Mouse (Mus musculus): ENCODE measurements around the gene 1700013G24Rik. TPM values are rescaled to one million over a fixed set of nuclear protein-coding genes. Genes with fewer than 3 reads are reported as not detected.
"Not testable (repeated sequence)": the region's sequence is repeated elsewhere in the genome, so short reads cannot be mapped to it uniquely, and the experiment has no call there.

1700013G24Rik gene
- not detected in 2 replicates for polyA plus RNA-seq (2015; fragmentation: Nextera tagmentation; extraction: Ambion mirVana)

DNA sequence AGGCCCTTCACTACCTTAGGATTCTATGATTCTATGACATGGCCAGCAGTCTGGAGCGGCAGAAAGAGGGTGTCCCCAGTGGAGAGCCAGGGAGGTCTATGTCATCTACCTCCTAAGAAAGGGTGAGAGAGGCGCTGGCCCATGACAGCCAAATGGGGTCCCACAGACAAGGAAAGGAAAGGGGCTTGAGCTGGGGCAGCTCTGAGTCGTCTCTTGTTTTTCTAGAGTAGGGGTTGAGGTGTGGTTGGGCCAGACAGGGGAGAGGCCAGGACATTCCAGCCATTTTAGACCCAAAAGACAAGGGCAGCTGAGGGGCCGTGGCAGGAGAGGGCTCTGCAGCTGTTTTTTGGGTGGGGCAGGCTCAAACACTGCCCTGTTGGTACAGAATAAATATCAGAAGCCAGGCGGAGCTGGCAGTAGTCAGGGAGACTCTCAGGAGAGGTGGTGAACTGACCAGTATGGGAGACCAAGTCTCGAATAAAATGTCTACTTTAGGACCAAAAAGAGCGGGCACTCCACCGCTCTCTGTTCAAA is at the start of gene 1700013G24Rik:
Gene 1700013G24Rik (plus strand): TSS at position 51 of the 534 bp plus-strand sequence.
- ATAC-seq = no peak
- no peaks in the 10 kb centered on the region for H3K4me1 ChIP-seq (replicated peaks; ENCODE audit: control insufficient read depth, insufficient read depth, low read length)
- TF ChIP-seq CTCF (IDR thresholded peaks at IDR 0.05; ENCODE audit: low read depth) = no peak
- no peak within 1 kb of the TSS for H3K4me3 ChIP-seq (ENCODE audit: low read depth, low read length)
- no peaks in the 10 kb centered on the region for H3K27me3 ChIP-seq (replicated peaks; ENCODE audit: control insufficient read depth, insufficient read depth, low read length)
- no peak within 1 kb of the TSS for H3K27ac ChIP-seq (ENCODE audit: low read depth, low read length)
- no peaks in the 10 kb centered on the region for H3K9me3 ChIP-seq (ENCODE audit: control insufficient read depth)
- H3K9ac ChIP-seq (ENCODE audit: low read depth, low read length) = no peak within 1 kb of the TSS
- WGBS = 84% methylated on average over 8 of the region's 8 CpGs
- H3K4me2 ChIP-seq (replicated peaks; ENCODE audit: low read depth) = no peak within 1 kb of the TSS
- H3K36me3 ChIP-seq (ENCODE audit: control insufficient read depth, insufficient read depth) = no peaks in the 10 kb centered on the region

DNA sequence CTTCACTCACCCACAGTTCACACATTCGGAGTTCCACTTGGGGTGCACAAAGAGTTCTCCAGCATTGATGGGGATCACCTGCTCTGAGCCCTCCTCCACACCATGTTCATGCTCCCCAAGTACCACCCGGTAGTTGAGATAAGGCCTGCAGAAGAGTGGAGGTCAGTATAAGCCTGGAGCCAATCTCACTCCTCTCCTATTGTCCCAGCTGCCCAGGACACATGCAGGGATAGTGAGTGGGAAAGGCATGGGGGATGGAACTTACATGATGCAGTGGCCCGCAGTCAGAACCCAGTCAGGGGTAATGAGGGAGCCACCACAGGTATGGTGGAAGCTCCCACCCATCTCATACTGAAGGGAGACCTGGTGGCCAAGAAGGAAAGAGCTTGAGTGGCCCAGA is 47.5 kb upstream of the 1700013G24Rik start:
- TF ChIP-seq CTCF (IDR thresholded peaks at IDR 0.05; ENCODE audit: low read depth) = no peak
- no peaks in the 10 kb centered on the region for H3K4me1 ChIP-seq (replicated peaks; ENCODE audit: control insufficient read depth, insufficient read depth, low read length)
- no peak overlapping the region for H3K4me3 ChIP-seq (ENCODE audit: low read depth, low read length)
- no peaks in the 10 kb centered on the region for H3K9me3 ChIP-seq (ENCODE audit: control insufficient read depth)
- H3K4me2 ChIP-seq (replicated peaks; ENCODE audit: low read depth) = no peak overlapping the region
- no peaks in the 10 kb centered on the region for H3K36me3 ChIP-seq (ENCODE audit: control insufficient read depth, insufficient read depth)
- H3K27me3 ChIP-seq (replicated peaks; ENCODE audit: control insufficient read depth, insufficient read depth, low read length) = no peaks in the 10 kb centered on the region
- H3K27ac ChIP-seq (ENCODE audit: low read depth, low read length) = no peak overlapping the region
- H3K9ac ChIP-seq (ENCODE audit: low read depth, low read length) = no peak overlapping the region
- no peak for ATAC-seq
- WGBS = 78% methylated on average over 3 of the region's 3 CpGs

DNA sequence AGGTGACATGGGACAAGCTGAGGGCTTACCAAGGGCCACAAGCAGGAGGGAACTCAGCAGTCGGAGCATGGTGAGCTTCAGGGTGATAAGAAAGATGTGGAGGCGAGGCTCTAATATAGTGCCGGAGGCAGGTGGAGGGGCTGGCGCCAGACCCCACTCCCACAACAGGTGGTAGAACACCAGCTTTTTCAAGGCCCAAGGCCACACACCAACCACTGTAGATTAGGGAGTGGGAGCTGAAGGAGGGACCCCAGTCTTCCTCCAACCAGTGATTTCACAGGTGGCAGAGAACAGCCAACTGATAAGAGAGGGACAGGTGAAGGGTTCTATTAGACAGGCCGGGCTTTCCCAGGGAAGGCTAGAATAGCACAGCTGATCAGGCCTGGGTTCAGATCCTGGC is 43.4 kb upstream of the 1700013G24Rik start, which contains the start of gene Cela3a:
Gene Cela3a (minus strand): TSS at position 101 of the 400 bp plus-strand sequence.
- H3K36me3 ChIP-seq (ENCODE audit: control insufficient read depth, insufficient read depth) = no peaks in the 10 kb centered on the region
- WGBS = 76% methylated on average over 5 of the region's 5 CpGs
- H3K9me3 ChIP-seq (ENCODE audit: control insufficient read depth) = no peaks in the 10 kb centered on the region
- ATAC-seq = no peak
- no peak within 1 kb of the TSS for H3K4me2 ChIP-seq (replicated peaks; ENCODE audit: low read depth)
- H3K4me3 ChIP-seq (ENCODE audit: low read depth, low read length) = no peak within 1 kb of the TSS
- no peaks in the 10 kb centered on the region for H3K4me1 ChIP-seq (replicated peaks; ENCODE audit: control insufficient read depth, insufficient read depth, low read length)
- no peak within 1 kb of the TSS for H3K9ac ChIP-seq (ENCODE audit: low read depth, low read length)
- TF ChIP-seq CTCF (IDR thresholded peaks at IDR 0.05; ENCODE audit: low read depth) = no peak
- no peak within 1 kb of the TSS for H3K27ac ChIP-seq (ENCODE audit: low read depth, low read length)
- H3K27me3 ChIP-seq (replicated peaks; ENCODE audit: control insufficient read depth, insufficient read depth, low read length) = no peaks in the 10 kb centered on the region

DNA sequence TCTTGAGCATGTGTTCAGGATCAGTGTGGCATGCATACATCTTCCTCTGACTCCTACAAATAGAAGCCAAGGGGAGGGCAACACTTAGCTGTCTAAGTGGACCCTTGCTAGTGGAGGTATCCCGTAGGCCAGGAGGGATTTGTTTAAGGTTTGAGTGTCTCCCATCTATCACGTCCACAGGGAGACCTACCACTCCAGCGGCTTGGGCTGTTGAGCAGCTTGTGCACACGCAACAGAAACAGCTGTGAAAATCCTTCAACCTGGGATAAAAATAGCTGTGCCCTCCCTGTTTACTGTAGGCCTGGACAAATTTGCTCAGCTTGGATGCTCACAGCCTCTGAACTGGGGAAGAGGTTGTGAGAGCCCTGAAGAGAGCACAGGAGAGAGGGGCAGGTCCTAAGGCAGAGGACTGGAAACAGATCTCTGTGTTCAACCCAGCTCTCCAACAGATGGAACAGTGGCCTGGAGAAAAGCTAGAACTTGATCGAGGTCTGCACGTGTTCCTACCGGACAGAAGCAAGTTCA is 40.8 kb upstream of the 1700013G24Rik start:
- 60% methylated on average over 7 of the region's 7 CpGs for WGBS
- not testable (repeated sequence) for H3K4me1 ChIP-seq (replicated peaks; ENCODE audit: control insufficient read depth, insufficient read depth, low read length); H3K9me3 ChIP-seq (ENCODE audit: control insufficient read depth); ATAC-seq; H3K4me3 ChIP-seq (ENCODE audit: low read depth, low read length); H3K27ac ChIP-seq (ENCODE audit: low read depth, low read length); H3K36me3 ChIP-seq (ENCODE audit: control insufficient read depth, insufficient read depth); H3K9ac ChIP-seq (ENCODE audit: low read depth, low read length); H3K27me3 ChIP-seq (replicated peaks; ENCODE audit: control insufficient read depth, insufficient read depth, low read length); H3K4me2 ChIP-seq (replicated peaks; ENCODE audit: low read depth)

DNA sequence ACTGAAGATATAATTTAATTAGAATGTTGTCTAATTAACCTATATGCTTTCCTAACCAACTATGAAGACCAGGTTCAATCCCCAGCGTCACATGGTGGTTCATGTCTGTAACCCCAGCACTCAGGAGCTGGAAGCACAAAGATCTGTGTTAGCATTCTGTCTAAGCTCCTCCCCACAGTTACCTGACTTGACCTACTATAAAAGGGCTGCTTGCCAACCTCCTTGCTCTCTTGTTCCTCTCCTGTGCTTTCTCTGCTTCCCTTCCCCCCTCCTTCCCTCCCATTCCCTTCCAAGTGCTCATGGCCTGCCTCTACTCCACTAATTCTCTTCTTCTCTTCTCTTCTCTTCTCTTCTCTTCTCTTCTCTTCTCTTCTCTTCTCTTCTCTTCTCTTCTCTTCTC is 38.1 kb upstream of the 1700013G24Rik start:
- H3K9me3 ChIP-seq (ENCODE audit: control insufficient read depth) = no peaks in the 10 kb centered on the region
- 71% methylated on average over 1 of the region's 1 CpGs for WGBS
- no peaks in the 10 kb centered on the region for H3K4me1 ChIP-seq (replicated peaks; ENCODE audit: control insufficient read depth, insufficient read depth, low read length)
- no peaks in the 10 kb centered on the region for H3K36me3 ChIP-seq (ENCODE audit: control insufficient read depth, insufficient read depth)
- no peak for ATAC-seq
- no peaks in the 10 kb centered on the region for H3K27me3 ChIP-seq (replicated peaks; ENCODE audit: control insufficient read depth, insufficient read depth, low read length)
- no peak overlapping the region for H3K9ac ChIP-seq (ENCODE audit: low read depth, low read length)
- no peak overlapping the region for H3K27ac ChIP-seq (ENCODE audit: low read depth, low read length)
- TF ChIP-seq CTCF (IDR thresholded peaks at IDR 0.05; ENCODE audit: low read depth) = no peak
- no peak overlapping the region for H3K4me3 ChIP-seq (ENCODE audit: low read depth, low read length)
- H3K4me2 ChIP-seq (replicated peaks; ENCODE audit: low read depth) = no peak overlapping the region

DNA sequence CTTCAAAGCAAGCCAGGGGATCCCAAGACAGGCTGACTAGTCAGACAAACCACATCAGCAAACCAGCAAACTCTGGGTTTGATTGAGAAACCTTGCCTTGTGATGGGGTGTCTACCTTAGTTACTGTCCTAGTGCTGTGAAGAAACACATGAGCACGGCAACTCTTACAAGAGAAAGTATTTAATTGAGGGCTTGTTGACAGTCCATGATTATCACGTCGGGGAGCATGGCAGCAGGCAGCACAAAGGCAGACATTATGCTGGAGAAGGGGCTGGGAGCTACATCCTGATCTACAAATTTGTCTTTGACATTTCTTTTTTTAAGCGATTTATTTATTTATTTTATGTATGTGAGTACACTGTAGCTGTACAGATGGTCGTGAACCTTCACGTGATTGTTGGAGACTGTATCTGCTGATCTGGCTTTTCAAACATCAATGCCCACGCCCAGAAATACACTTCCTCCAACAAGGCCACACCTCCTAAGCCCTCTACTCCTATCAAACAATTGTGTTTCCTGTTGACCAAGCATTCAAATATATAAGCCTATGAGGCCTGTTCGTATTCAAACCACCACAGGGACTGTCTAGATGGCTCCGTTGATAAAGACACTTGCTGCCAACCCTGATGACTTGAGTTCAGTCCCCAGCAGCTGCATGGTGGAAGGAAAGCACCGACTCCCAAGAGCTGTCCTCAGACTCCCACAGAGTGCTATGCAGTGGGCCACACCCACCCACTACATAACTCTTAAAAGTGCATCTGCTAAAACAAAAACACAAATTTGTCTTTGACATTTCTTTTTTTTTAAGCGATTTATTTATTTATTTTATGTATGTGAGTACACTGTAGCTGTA is 35.1 kb upstream of the 1700013G24Rik start:
- Histone ChIP-seq H3K4me3 (ENCODE audit: low read depth, low read length) (no peak overlapping the region), H3K27me3 (replicated peaks; ENCODE audit: control insufficient read depth, insufficient read depth, low read length) (no peaks in the 10 kb centered on the region), H3K4me1 (replicated peaks; ENCODE audit: control insufficient read depth, insufficient read depth, low read length) (no peaks in the 10 kb centered on the region), H3K27ac (ENCODE audit: low read depth, low read length) (no peak overlapping the region), H3K4me2 (replicated peaks; ENCODE audit: low read depth) (no peak overlapping the region), H3K9ac (ENCODE audit: low read depth, low read length) (no peak overlapping the region), H3K36me3 (ENCODE audit: control insufficient read depth, insufficient read depth) (no peaks in the 10 kb centered on the region), H3K9me3 (ENCODE audit: control insufficient read depth) (no peaks in the 10 kb centered on the region)
- TF ChIP-seq CTCF (IDR thresholded peaks at IDR 0.05; ENCODE audit: low read depth) = no peak
- 52% methylated on average over 11 of the region's 11 CpGs for WGBS
- ATAC-seq = no peak

Data from intestine, postnatal 0 days (tissue).